Mouse (Mus musculus): Measurements from ENCODE around the gene Atat1.

Atat1 gene

GRCm38 (mm10) chr17:35917463-35918251 is 7.8 kb upstream of the Atat1 start:
- peak; percentile 38 for DNase-seq (ENCODE audit: low spot score)

- DNase-seq (ENCODE audit: low spot score): peak; percentile 30
These were observed 7.2 kb upstream of the Atat1 start for GRCm38 (mm10) chr17:35917143-35917462.

GRCm38 (mm10) chr17:35916297-35917142 is 6.6 kb upstream of the Atat1 start, which contains the start of the genes Mrps18b and Ppp1r10:
Gene Mrps18b (minus strand): TSS chr17:35916389.
Gene Ppp1r10 (plus strand): TSS chr17:35916434.
- DNase-seq (ENCODE audit: low spot score): peak; percentile 99

- DNase-seq (ENCODE audit: low spot score): peak; percentile 41
These were observed 5.8 kb upstream of the Atat1 start for GRCm38 (mm10) chr17:35915538-35916296.

GRCm38 (mm10) chr17:35914975-35915374 is 5.1 kb upstream of the Atat1 start:
- DNase-seq (ENCODE audit: low spot score): no peak

- DNase-seq (ENCODE audit: low spot score): no peak
These were observed 523 bp downstream of the Atat1 start for GRCm38 (mm10) chr17:35909186-35909918.

- DNase-seq (ENCODE audit: low spot score): no peak
These were observed 2.3 kb downstream of the Atat1 start for GRCm38 (mm10) chr17:35907609-35908008.

- no peak for DNase-seq (ENCODE audit: low spot score)
These were observed 4.3 kb downstream of the Atat1 start for GRCm38 (mm10) chr17:35905587-35905986.

GRCm38 (mm10) chr17:35903992-35904355 is 5.9 kb downstream of the Atat1 start:
- DNase-seq (ENCODE audit: low spot score): no peak

GRCm38 (mm10) chr17:35903343-35903991 is 6.4 kb downstream of the Atat1 start:
- DNase-seq (ENCODE audit: low spot score): no peak

GRCm38 (mm10) chr17:35900636-35901035 is 9.2 kb downstream of the Atat1 start:
- DNase-seq (ENCODE audit: low spot score): no peak

- no peak for DNase-seq (ENCODE audit: low spot score)
These were observed 12.0 kb downstream of the Atat1 start for GRCm38 (mm10) chr17:35897644-35898573.

- peak; percentile 89 for DNase-seq (ENCODE audit: low spot score)
These were observed 12.9 kb downstream of the Atat1 start, which contains the start of gene 2310061I04Rik for GRCm38 (mm10) chr17:35896781-35897643. Gene 2310061I04Rik (minus strand): TSS chr17:35897431.

- DNase-seq (ENCODE audit: low spot score): no peak
These were observed 22.1 kb downstream of the Atat1 start for GRCm38 (mm10) chr17:35887725-35888124.

- no peak for DNase-seq (ENCODE audit: low spot score)
These were observed 26.1 kb downstream of the Atat1 start for GRCm38 (mm10) chr17:35883777-35884176.

- DNase-seq (ENCODE audit: low spot score): no peak
These were observed 27.0 kb downstream of the Atat1 start for GRCm38 (mm10) chr17:35882924-35883323.

- peak; percentile 97 for DNase-seq (ENCODE audit: low spot score)
These were observed 30.4 kb downstream of the Atat1 start, which contains the start of gene Dhx16 for GRCm38 (mm10) chr17:35879245-35880057. Gene Dhx16 (plus strand): TSS chr17:35879819.

- DNase-seq (ENCODE audit: low spot score): no peak
These were observed 35.2 kb downstream of the Atat1 start for GRCm38 (mm10) chr17:35874721-35875120.

Measured in urinary bladder, postnatal 14 days (tissue).